Mouse (Mus musculus) limb, embryonic 12.5 days (tissue): Measurements from ENCODE around the gene Slc11a2. TPM values are rescaled to one million over a fixed set of nuclear protein-coding genes. Genes with fewer than 3 reads are reported as not detected.

ENCODE experiments used
- ATAC-seq: fragments of 200-750 bp; cut with Nextera tagmentation; 2 replicates; pipeline ENCODE4 v1.8.0; 2017; ENCODE audit warnings: low read depth, moderate TSS enrichment; ENCODE audit not compliant: insufficient number of reproducible peaks, insufficient read depth, low FRiP score, low TSS enrichment
- H3K27ac ChIP-seq: fragments of 300-500 bp; sonication (generic); 2 replicates; pipeline ENCODE4 v1.5.1; 2016; ENCODE audit warnings: mild to moderate bottlenecking, moderate library complexity
- H3K27me3 ChIP-seq: fragments of 300-500 bp; sonication (generic); 2 replicates; pipeline ENCODE4 v1.6.1; 2016; ENCODE audit warnings: mild to moderate bottlenecking, moderate library complexity
- H3K36me3 ChIP-seq: fragments of 300-500 bp; sonication (generic); 2 replicates; pipeline ENCODE4 v1.6.1; 2016; ENCODE audit warnings: mild to moderate bottlenecking, moderate library complexity
- H3K4me1 ChIP-seq: fragments of 300-500 bp; sonication (generic); replicated peaks from 2 replicates; pipeline ENCODE4 v1.6.1; 2016
- H3K4me2 ChIP-seq: fragments of 300-500 bp; sonication (generic); 2 replicates; pipeline ENCODE4 v1.6.1; 2016; ENCODE audit warnings: mild to moderate bottlenecking, moderate library complexity
- H3K4me3 ChIP-seq: fragments of 300-500 bp; sonication (generic); replicated peaks from 2 replicates; pipeline ENCODE4 v1.5.1; 2016; ENCODE audit warnings: mild to moderate bottlenecking
- H3K9ac ChIP-seq: fragments of 300-500 bp; sonication (generic); replicated peaks from 2 replicates; pipeline ENCODE4 v1.6.1; 2016; ENCODE audit warnings: mild to moderate bottlenecking, moderate library complexity
- H3K9me3 ChIP-seq: fragments of 300-500 bp; sonication (generic); 2 replicates; pipeline ENCODE4 v1.6.1; 2016; ENCODE audit warnings: mild to moderate bottlenecking, moderate library complexity
- WGBS: fragments of 180-500 bp; shearing (Covaris S2); methylation state at CpG from one replicate; pipeline ENCODE4 v1.1.7; 2016; 5-methylcytosine and 5-hydroxymethylcytosine counted together
- polyA plus RNA-seq: library from polyadenylated mRNA; unstranded; fragments of >200 nt; fragmentation: Nextera tagmentation; extraction: Ambion mirVana; gene quantifications from 2 replicates; pipeline ENCODE4 v1.2.1, GENCODE M21; 2016

Gene Slc11a2
- polyA plus RNA-seq, 1 experiment from 2014 or later, result 22.8 TPM

- H3K27ac ChIP-seq, result no peak overlapping the region
- no peak for ATAC-seq
- 10% methylated on average over 12 of the region's 12 CpGs for WGBS
- H3K4me1 ChIP-seq, result 0 out of 2 replicates have a peak, but pooled peaks cover 6% of the 10 kb centered on the region
- H3K27me3 ChIP-seq, result peaks cover 11% of the 10 kb centered on the region; the same call in 1 of the 2 replicates
- peak overlapping the region; percentile 43 for H3K4me2 ChIP-seq
- H3K9me3 ChIP-seq, result no peaks in the 10 kb centered on the region
- no peaks in the 10 kb centered on the region for H3K36me3 ChIP-seq
- H3K9ac ChIP-seq, result no peak overlapping the region
- 0 out of 2 replicates have a peak overlapping the region, but pooled peaks have one; percentile 1 for H3K4me3 ChIP-seq
Measured at GRCm38 (mm10) chr15:100460942-100461341, 36.1 kb upstream of the Slc11a2 start.

GRCm38 (mm10) chr15:100458055-100458454, 33.2 kb upstream of the Slc11a2 start:
- Histone ChIP-seq H3K4me1 (0 out of 2 replicates have a peak, but pooled peaks cover 6% of the 10 kb centered on the region), H3K27ac (no peak overlapping the region), H3K36me3 (no peaks in the 10 kb centered on the region), H3K9ac (no peak overlapping the region), H3K4me2 (no peak overlapping the region), H3K4me3 (no peak overlapping the region), H3K9me3 (no peaks in the 10 kb centered on the region), H3K27me3 (peaks cover 11% of the 10 kb centered on the region; the same call in 1 of the 2 replicates)
- ATAC-seq, result no peak
- WGBS, result 48% methylated on average over 10 of the region's 10 CpGs

- 0 out of 2 replicates have a peak, but pooled peaks have one; percentile 37 for ATAC-seq
- Histone ChIP-seq H3K4me2 (no peak overlapping the region), H3K9ac (no peak overlapping the region), H3K4me3 (no peak overlapping the region), H3K4me1 (0 out of 2 replicates have a peak, but pooled peaks cover 6% of the 10 kb centered on the region), H3K27ac (no peak overlapping the region), H3K9me3 (no peaks in the 10 kb centered on the region), H3K36me3 (no peaks in the 10 kb centered on the region), H3K27me3 (peaks cover 11% of the 10 kb centered on the region; the same call in 1 of the 2 replicates)
- whole genome bisulfite sequencing, result 7% methylated on average over 17 of the region's 17 CpGs
Measured at GRCm38 (mm10) chr15:100457340-100457739, 32.5 kb upstream of the Slc11a2 start.

- H3K27me3 ChIP-seq, result peaks cover 11% of the 10 kb centered on the region; the same call in 1 of the 2 replicates
- no peaks in the 10 kb centered on the region for H3K36me3 ChIP-seq
- no peak for ATAC-seq
- no peak overlapping the region for H3K27ac ChIP-seq
- H3K4me1 ChIP-seq, result 0 out of 2 replicates have a peak, but pooled peaks cover 6% of the 10 kb centered on the region
- H3K9ac ChIP-seq, result no peak overlapping the region
- H3K9me3 ChIP-seq, result no peaks in the 10 kb centered on the region
- no peak overlapping the region for H3K4me3 ChIP-seq
- no peak overlapping the region for H3K4me2 ChIP-seq
- WGBS, result 66% methylated on average over 7 of the region's 7 CpGs
Measured at GRCm38 (mm10) chr15:100456356-100456991, 31.6 kb upstream of the Slc11a2 start.

- no peak overlapping the region for H3K4me2 ChIP-seq
- H3K4me3 ChIP-seq, result no peak overlapping the region
- no peak overlapping the region for H3K27ac ChIP-seq
- 0 out of 2 replicates have a peak, but pooled peaks cover 4% of the 10 kb centered on the region for H3K27me3 ChIP-seq
- H3K4me1 ChIP-seq, result 0 out of 2 replicates have a peak, but pooled peaks cover 4% of the 10 kb centered on the region
- H3K9me3 ChIP-seq, result no peaks in the 10 kb centered on the region
- no peak overlapping the region for H3K9ac ChIP-seq
- H3K36me3 ChIP-seq, result no peaks in the 10 kb centered on the region
- no peak for ATAC-seq
- WGBS, result 80% methylated on average over 11 of the region's 11 CpGs
Measured at GRCm38 (mm10) chr15:100452486-100452885, 27.6 kb upstream of the Slc11a2 start.

- Histone ChIP-seq H3K4me2 (no peak overlapping the region), H3K9me3 (no peaks in the 10 kb centered on the region), H3K4me3 (no peak overlapping the region), H3K27me3 (0 out of 2 replicates have a peak, but pooled peaks cover 4% of the 10 kb centered on the region), H3K4me1 (0 out of 2 replicates have a peak, but pooled peaks cover 4% of the 10 kb centered on the region), H3K27ac (no peak overlapping the region), H3K9ac (no peak overlapping the region), H3K36me3 (no peaks in the 10 kb centered on the region)
- no peak for ATAC-seq
- 64% methylated on average over 16 of the region's 16 CpGs for WGBS
Measured at GRCm38 (mm10) chr15:100451245-100451644, 26.4 kb upstream of the Slc11a2 start.

- Histone ChIP-seq H3K27ac (no peak overlapping the region), H3K4me1 (0 out of 2 replicates have a peak, but pooled peaks cover 4% of the 10 kb centered on the region), H3K9me3 (no peaks in the 10 kb centered on the region), H3K9ac (no peak overlapping the region), H3K36me3 (no peaks in the 10 kb centered on the region), H3K4me2 (no peak overlapping the region), H3K4me3 (no peak overlapping the region), H3K27me3 (0 out of 2 replicates have a peak, but pooled peaks cover 4% of the 10 kb centered on the region)
- 75% methylated on average over 3 of the region's 3 CpGs for WGBS
- ATAC-seq, result no peak
Measured at GRCm38 (mm10) chr15:100449495-100449894, 24.6 kb upstream of the Slc11a2 start.

- no peak overlapping the region for H3K4me3 ChIP-seq
- no peak overlapping the region for H3K4me2 ChIP-seq
- H3K36me3 ChIP-seq, result no peaks in the 10 kb centered on the region
- no peak for ATAC-seq
- peaks cover 13% of the 10 kb centered on the region; the same call in 1 of the 2 replicates for H3K4me1 ChIP-seq
- no peaks in the 10 kb centered on the region for H3K9me3 ChIP-seq
- 0 out of 2 replicates have a peak, but pooled peaks cover 4% of the 10 kb centered on the region for H3K27me3 ChIP-seq
- no peak overlapping the region for H3K27ac ChIP-seq
- WGBS, result 77% methylated on average over 4 of the region's 4 CpGs
- no peak overlapping the region for H3K9ac ChIP-seq
Measured at GRCm38 (mm10) chr15:100448572-100448971, 23.7 kb upstream of the Slc11a2 start.

GRCm38 (mm10) chr15:100446887-100447286, 22.0 kb upstream of the Slc11a2 start:
- no peak overlapping the region for H3K4me3 ChIP-seq

GRCm38 (mm10) chr15:100443126-100443922, 18.5 kb upstream of the Slc11a2 start:
- 6% methylated on average over 20 of the region's 31 CpGs for WGBS
- Histone ChIP-seq H3K4me3 (peak overlapping the region; percentile 45), H3K4me1 (peaks cover 9% of the 10 kb centered on the region; the same call in 1 of the 2 replicates), H3K4me2 (peak overlapping the region; percentile 66), H3K9me3 (no peaks in the 10 kb centered on the region), H3K27me3 (no peaks in the 10 kb centered on the region), H3K36me3 (no peaks in the 10 kb centered on the region), H3K9ac (peak overlapping the region; percentile 55), H3K27ac (peak overlapping the region; percentile 85)
- ATAC-seq, result peak; percentile 89

More at GRCm38 (mm10) chr15:100446887-100447286, 22.0 kb upstream of the Slc11a2 start:
- Histone ChIP-seq H3K27ac (no peak overlapping the region), H3K4me2 (no peak overlapping the region), H3K9me3 (no peaks in the 10 kb centered on the region), H3K4me1 (peaks cover 13% of the 10 kb centered on the region; the same call in 1 of the 2 replicates), H3K27me3 (0 out of 2 replicates have a peak, but pooled peaks cover 4% of the 10 kb centered on the region), H3K36me3 (no peaks in the 10 kb centered on the region), H3K9ac (no peak overlapping the region)
- ATAC-seq, result no peak
- WGBS, result 79% methylated on average over 2 of the region's 2 CpGs

GRCm38 (mm10) chr15:100436518-100436917, 11.6 kb upstream of the Slc11a2 start:
- Histone ChIP-seq H3K4me1 (no peaks in the 10 kb centered on the region), H3K9ac (no peak overlapping the region), H3K27me3 (no peaks in the 10 kb centered on the region), H3K4me3 (no peak overlapping the region), H3K27ac (no peak overlapping the region), H3K9me3 (no peaks in the 10 kb centered on the region), H3K4me2 (no peak overlapping the region), H3K36me3 (no peaks in the 10 kb centered on the region)
- 75% methylated on average over 10 of the region's 10 CpGs for WGBS
- no peak for ATAC-seq
